Mouse (Mus musculus) megakaryocyte, embryonic 14.5 days (primary cell): Measurements from ENCODE around the gene Epb41l2.

Experiments
- FLI1 ChIP-seq: IDR thresholded peaks from 2 replicates; pipeline ENCODE4 v1.6.1; 2012; ENCODE audit warnings: low read length, inconsistent platforms, mixed read lengths
- GATA1 ChIP-seq: IDR thresholded peaks from 3 replicates; pipeline ENCODE4 v1.6.1; 2012; ENCODE audit warnings: mixed read lengths, low read length, inconsistent platforms, borderline replicate concordance

DNA sequence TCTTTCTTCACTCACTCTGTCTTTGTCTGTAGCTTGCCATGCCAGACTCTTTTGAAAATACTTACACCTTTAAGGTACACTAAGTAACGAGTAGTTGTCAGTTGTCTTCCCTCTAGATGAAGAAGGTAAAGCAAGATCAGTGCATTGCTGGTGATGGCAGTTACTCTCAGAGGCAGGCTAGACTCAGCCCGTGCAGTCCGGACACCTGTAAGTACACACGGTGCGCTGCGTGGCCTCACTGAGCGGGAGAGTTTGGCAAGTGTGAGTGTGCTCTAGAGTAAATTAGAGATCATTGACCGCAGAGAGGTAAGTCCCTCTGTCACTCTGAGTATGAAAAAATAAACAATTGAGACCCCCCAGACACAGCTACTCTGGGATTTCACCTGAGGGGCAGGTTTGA lies 46.0 kb downstream of the Epb41l2 start:
- TF ChIP-seq FLI1 = no peak
- TF ChIP-seq GATA1 = no peak
